Mouse (Mus musculus): ENCODE data around the gene Sgcd. TPM values are rescaled to one million over a fixed set of nuclear protein-coding genes. Genes with fewer than 3 reads are reported as not detected.
"Not testable (repeated sequence)": the region's sequence is repeated elsewhere in the genome, so short reads cannot be mapped to it uniquely, and the experiment has no call there.

Sgcd gene
- polyA plus RNA-seq, 1 experiment from 2014 or later, result 3.1 TPM

DNA sequence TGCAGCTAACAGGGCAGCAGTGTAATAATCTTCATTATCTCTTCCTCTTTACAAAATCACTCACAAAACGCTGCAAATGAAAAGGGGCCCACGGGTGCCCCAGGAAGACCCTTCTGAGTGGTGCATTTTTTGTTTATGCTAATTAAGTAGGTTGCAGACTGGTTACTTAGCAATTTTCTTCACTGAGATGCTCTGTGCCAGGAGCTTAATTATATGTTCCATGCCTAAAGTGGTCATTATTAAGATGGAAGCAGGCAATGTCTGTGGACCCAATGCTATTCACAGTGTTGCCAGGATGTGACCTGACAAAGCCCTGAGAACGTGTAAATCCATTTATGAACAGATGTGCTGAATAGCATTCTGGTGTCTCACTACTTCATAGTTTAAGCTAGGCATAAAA, 529.6 kb downstream of the Sgcd start:
- H3K4me1 ChIP-seq (ENCODE audit: control insufficient read depth, insufficient read depth, low read length), result no peaks in the 10 kb centered on the region
- no peak overlapping the region for H3K27ac ChIP-seq (ENCODE audit: low read depth, low read length)
- H3K36me3 ChIP-seq (ENCODE audit: control insufficient read depth, insufficient read depth, low read length), result no peaks in the 10 kb centered on the region
- ATAC-seq (ENCODE audit: low FRiP score, low TSS enrichment), result no peak
- no peak overlapping the region for H3K4me3 ChIP-seq (ENCODE audit: low read length)
- H3K9ac ChIP-seq (ENCODE audit: low read depth, low read length), result no peak overlapping the region
- no peaks in the 10 kb centered on the region for H3K27me3 ChIP-seq (ENCODE audit: control insufficient read depth, insufficient read depth, low read length)
- no peaks in the 10 kb centered on the region for H3K9me3 ChIP-seq (ENCODE audit: control insufficient read depth, low read length)
- 78% methylated on average over 3 of the region's 3 CpGs for WGBS
- no peak overlapping the region for H3K4me2 ChIP-seq (replicated peaks; ENCODE audit: low read depth, low read length)

DNA sequence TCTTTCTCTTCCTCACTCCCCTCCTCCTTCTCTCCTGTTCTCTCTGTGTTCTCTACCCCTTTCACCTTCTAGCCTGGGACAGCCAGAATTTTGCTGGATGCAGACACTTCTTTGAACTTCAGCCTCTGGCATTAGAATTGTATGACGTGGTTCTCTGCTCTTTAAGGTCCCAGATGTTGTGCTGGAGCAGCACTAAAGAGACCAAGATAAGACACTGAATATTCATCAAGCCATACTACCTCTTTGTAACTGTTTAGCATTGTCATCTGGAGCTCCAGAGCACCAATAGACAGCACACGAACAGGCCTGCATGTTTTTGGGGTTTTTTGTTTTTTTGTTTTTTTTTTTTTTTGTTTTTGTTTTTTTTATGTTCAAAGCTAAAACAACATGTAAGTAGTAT, 541.0 kb downstream of the Sgcd start:
- Histone ChIP-seq H3K4me3 (ENCODE audit: low read length) (no peak overlapping the region), H3K36me3 (ENCODE audit: control insufficient read depth, insufficient read depth, low read length) (no peaks in the 10 kb centered on the region), H3K4me1 (ENCODE audit: control insufficient read depth, insufficient read depth, low read length) (no peaks in the 10 kb centered on the region), H3K27ac (ENCODE audit: low read depth, low read length) (no peak overlapping the region), H3K4me2 (replicated peaks; ENCODE audit: low read depth, low read length) (no peak overlapping the region), H3K9me3 (ENCODE audit: control insufficient read depth, low read length) (no peaks in the 10 kb centered on the region), H3K9ac (ENCODE audit: low read depth, low read length) (no peak overlapping the region), H3K27me3 (ENCODE audit: control insufficient read depth, insufficient read depth, low read length) (no peaks in the 10 kb centered on the region)
- no peak for ATAC-seq (ENCODE audit: low FRiP score, low TSS enrichment)
- 55% methylated on average over 2 of the region's 2 CpGs for WGBS

DNA sequence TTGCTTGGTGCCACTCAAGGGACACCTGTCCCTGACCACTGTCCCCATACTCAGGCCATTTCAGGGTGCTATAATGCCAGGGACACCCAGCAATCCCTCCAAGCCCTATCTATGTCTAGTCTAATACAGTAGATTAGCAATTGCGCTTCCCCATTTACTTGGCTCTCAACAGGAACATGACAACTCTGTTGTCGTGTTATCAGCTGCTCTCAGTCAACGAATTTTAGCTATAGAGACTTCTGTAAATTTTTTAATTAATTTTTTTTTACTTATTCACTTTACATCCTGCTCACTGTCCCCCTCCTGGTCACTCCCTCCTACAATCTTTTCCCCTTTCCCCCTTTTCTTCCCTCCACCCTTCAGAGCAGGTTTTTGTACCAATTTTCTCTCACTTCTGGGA, 542.4 kb downstream of the Sgcd start:
- H3K27ac ChIP-seq (ENCODE audit: low read depth, low read length), result no peak overlapping the region
- no peaks in the 10 kb centered on the region for H3K4me1 ChIP-seq (ENCODE audit: control insufficient read depth, insufficient read depth, low read length)
- no peaks in the 10 kb centered on the region for H3K27me3 ChIP-seq (ENCODE audit: control insufficient read depth, insufficient read depth, low read length)
- no peaks in the 10 kb centered on the region for H3K36me3 ChIP-seq (ENCODE audit: control insufficient read depth, insufficient read depth, low read length)
- 90% methylated on average over 3 of the region's 3 CpGs for WGBS
- no peak for ATAC-seq (ENCODE audit: low FRiP score, low TSS enrichment)
- H3K4me3 ChIP-seq (ENCODE audit: low read length), result no peak overlapping the region
- no peak overlapping the region for H3K4me2 ChIP-seq (replicated peaks; ENCODE audit: low read depth, low read length)
- no peaks in the 10 kb centered on the region for H3K9me3 ChIP-seq (ENCODE audit: control insufficient read depth, low read length)
- no peak overlapping the region for H3K9ac ChIP-seq (ENCODE audit: low read depth, low read length)

DNA sequence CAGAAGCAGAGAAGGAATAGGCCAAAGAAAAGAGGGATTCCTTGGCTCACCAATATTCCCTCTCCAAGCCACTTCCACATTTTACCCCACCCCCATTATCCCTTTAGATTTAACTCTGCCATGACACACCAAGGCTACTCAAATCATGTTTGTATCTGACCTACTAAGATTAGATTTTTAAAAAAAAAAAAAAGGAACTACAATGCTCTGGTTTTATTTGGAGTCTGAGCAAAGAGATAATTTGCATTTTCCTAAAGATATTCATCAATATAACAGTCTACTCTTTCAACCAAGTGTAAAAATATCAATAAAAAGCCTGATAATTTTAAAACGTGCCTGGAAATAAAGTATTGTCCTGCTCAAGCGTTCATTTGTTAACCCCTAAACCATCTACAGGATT, 543.1 kb downstream of the Sgcd start:
- Histone ChIP-seq H3K36me3 (ENCODE audit: control insufficient read depth, insufficient read depth, low read length) (no peaks in the 10 kb centered on the region), H3K9ac (ENCODE audit: low read depth, low read length) (no peak overlapping the region), H3K4me3 (ENCODE audit: low read length) (no peak overlapping the region), H3K4me1 (ENCODE audit: control insufficient read depth, insufficient read depth, low read length) (no peaks in the 10 kb centered on the region), H3K9me3 (ENCODE audit: control insufficient read depth, low read length) (no peaks in the 10 kb centered on the region), H3K27me3 (ENCODE audit: control insufficient read depth, insufficient read depth, low read length) (no peaks in the 10 kb centered on the region), H3K4me2 (replicated peaks; ENCODE audit: low read depth, low read length) (no peak overlapping the region), H3K27ac (ENCODE audit: low read depth, low read length) (no peak overlapping the region)
- WGBS, result 80% methylated on average over 2 of the region's 2 CpGs
- no peak for ATAC-seq (ENCODE audit: low FRiP score, low TSS enrichment)

DNA sequence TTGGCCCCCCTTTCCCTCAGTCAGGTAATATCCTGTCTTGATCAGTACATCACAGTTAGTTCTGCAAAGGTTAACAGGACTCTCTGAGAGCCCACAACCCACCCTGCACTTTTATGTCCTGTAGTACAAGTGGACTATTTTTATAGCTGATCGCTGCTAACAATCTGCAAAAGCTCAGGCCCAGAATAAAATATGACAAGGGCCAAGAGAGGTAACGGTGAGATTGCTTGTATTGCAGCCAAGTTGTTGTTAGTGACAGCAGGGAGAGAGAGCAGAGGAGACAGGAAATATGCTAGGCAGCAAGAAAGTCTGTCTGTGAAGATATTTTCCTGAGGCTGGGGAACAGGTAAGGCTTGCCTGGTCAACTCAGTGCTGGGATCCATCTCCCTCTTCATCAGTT, 546.5 kb downstream of the Sgcd start:
- no peak for ATAC-seq (ENCODE audit: low FRiP score, low TSS enrichment)
- no peaks in the 10 kb centered on the region for H3K4me1 ChIP-seq (ENCODE audit: control insufficient read depth, insufficient read depth, low read length)
- no peak overlapping the region for H3K27ac ChIP-seq (ENCODE audit: low read depth, low read length)
- no peak overlapping the region for H3K4me3 ChIP-seq (ENCODE audit: low read length)
- WGBS, result 42% methylated on average over 2 of the region's 2 CpGs
- H3K9ac ChIP-seq (ENCODE audit: low read depth, low read length), result no peak overlapping the region
- no peaks in the 10 kb centered on the region for H3K36me3 ChIP-seq (ENCODE audit: control insufficient read depth, insufficient read depth, low read length)
- no peak overlapping the region for H3K4me2 ChIP-seq (replicated peaks; ENCODE audit: low read depth, low read length)
- no peaks in the 10 kb centered on the region for H3K27me3 ChIP-seq (ENCODE audit: control insufficient read depth, insufficient read depth, low read length)
- H3K9me3 ChIP-seq (ENCODE audit: control insufficient read depth, low read length), result no peaks in the 10 kb centered on the region

DNA sequence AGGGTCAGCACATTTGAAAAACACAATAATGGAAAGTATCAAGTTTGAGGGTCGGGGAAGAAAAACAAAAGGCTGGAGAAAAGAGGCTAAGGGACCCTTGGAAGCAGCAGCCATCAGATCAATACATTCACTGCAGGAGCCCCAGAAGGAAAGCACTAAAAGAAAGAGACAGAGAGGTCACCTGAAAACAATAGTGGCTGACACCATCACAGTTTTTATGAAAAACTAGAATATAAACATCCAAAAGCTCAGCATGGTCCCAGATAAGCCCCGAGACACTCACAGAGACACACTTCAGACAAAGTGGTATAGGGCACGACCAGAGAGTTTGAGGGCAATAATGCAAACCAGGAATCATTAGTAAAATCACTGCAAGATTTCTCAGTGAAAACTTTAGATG, 589.2 kb downstream of the Sgcd start:
- Histone ChIP-seq H3K27me3 (ENCODE audit: control insufficient read depth, insufficient read depth, low read length) (no peaks in the 10 kb centered on the region), H3K4me3 (ENCODE audit: low read length) (no peak overlapping the region), H3K9ac (ENCODE audit: low read depth, low read length) (no peak overlapping the region), H3K36me3 (ENCODE audit: control insufficient read depth, insufficient read depth, low read length) (no peaks in the 10 kb centered on the region), H3K4me1 (ENCODE audit: control insufficient read depth, insufficient read depth, low read length) (no peaks in the 10 kb centered on the region), H3K4me2 (replicated peaks; ENCODE audit: low read depth, low read length) (no peak overlapping the region), H3K9me3 (ENCODE audit: control insufficient read depth, low read length) (no peaks in the 10 kb centered on the region), H3K27ac (ENCODE audit: low read depth, low read length) (no peak overlapping the region)
- no peak for ATAC-seq (ENCODE audit: low FRiP score, low TSS enrichment)
- 39% methylated on average over 3 of the region's 3 CpGs for WGBS

DNA sequence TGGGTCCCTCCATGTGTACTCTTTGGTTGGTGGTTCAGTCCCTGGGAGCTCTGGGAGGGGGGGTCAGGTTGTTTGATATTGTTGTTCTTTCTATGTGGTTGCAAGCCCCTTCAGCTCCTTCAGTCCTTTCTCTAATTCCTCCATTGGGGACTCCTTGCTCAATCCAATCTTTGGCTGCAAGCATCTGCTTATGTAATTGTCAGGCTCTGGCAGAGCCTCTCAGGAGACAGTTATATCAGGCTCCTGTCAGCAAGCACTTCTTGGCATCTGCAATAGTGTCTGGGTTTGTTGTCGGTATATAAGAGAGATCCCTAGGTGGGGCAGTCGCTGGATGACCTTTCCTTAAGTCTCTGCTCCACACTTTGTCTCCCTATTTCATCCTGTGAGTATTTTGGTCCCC, 598.0 kb downstream of the Sgcd start:
- 72% methylated on average over 2 of the region's 2 CpGs for WGBS
- H3K27ac ChIP-seq (ENCODE audit: low read depth, low read length); H3K4me2 ChIP-seq (replicated peaks; ENCODE audit: low read depth, low read length); H3K27me3 ChIP-seq (ENCODE audit: control insufficient read depth, insufficient read depth, low read length); H3K9me3 ChIP-seq (ENCODE audit: control insufficient read depth, low read length); H3K9ac ChIP-seq (ENCODE audit: low read depth, low read length); ATAC-seq (ENCODE audit: low FRiP score, low TSS enrichment); H3K36me3 ChIP-seq (ENCODE audit: control insufficient read depth, insufficient read depth, low read length); H3K4me3 ChIP-seq (ENCODE audit: low read length); H3K4me1 ChIP-seq (ENCODE audit: control insufficient read depth, insufficient read depth, low read length): not testable (repeated sequence)

DNA sequence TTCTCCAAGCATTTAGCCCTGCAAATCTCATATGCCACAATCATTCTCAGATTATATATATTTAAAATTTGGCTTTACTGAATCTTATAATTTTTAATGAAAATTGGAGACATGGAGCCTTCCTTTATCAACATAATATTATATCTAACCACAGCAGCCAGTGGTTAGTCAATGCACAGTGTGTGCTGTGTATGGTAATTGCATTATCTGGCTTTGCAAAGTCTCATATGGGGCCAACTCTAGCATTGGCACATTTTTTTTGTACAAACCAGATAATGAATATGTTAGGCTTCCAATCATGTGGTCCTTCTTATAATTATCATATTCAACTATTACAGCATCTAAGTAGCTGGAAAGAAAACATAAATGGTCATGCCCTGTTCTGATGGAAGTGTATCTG, 599.4 kb downstream of the Sgcd start:
- no peaks in the 10 kb centered on the region for H3K9me3 ChIP-seq (ENCODE audit: control insufficient read depth, low read length)
- H3K4me1 ChIP-seq (ENCODE audit: control insufficient read depth, insufficient read depth, low read length), result no peaks in the 10 kb centered on the region
- no peaks in the 10 kb centered on the region for H3K27me3 ChIP-seq (ENCODE audit: control insufficient read depth, insufficient read depth, low read length)
- no peak overlapping the region for H3K4me2 ChIP-seq (replicated peaks; ENCODE audit: low read depth, low read length)
- no peaks in the 10 kb centered on the region for H3K36me3 ChIP-seq (ENCODE audit: control insufficient read depth, insufficient read depth, low read length)
- H3K9ac ChIP-seq (ENCODE audit: low read depth, low read length), result no peak overlapping the region
- H3K4me3 ChIP-seq (ENCODE audit: low read length), result no peak overlapping the region
- no peak overlapping the region for H3K27ac ChIP-seq (ENCODE audit: low read depth, low read length)
- ATAC-seq (ENCODE audit: low FRiP score, low TSS enrichment), result no peak

DNA sequence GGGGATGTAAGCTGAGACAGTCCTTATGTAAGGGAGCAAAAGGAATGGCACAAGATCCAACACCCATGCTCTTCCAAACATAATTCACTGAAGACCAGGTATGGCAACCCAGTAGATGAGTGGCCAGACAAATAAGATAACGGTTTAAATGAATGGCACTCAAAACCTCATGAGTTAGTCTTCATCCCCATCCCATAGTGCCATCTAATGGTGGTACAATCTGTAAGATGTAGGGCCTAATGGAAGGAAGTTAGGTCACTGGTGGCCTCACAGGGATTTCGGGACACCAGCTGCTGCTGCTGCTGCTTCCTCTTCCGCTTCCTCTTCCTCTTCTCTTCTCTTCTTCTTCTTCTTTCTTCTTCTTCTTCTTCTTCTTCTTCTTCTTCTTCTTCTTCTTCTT, 601.0 kb downstream of the Sgcd start:
- H3K4me1 ChIP-seq (ENCODE audit: control insufficient read depth, insufficient read depth, low read length), result no peaks in the 10 kb centered on the region

DNA sequence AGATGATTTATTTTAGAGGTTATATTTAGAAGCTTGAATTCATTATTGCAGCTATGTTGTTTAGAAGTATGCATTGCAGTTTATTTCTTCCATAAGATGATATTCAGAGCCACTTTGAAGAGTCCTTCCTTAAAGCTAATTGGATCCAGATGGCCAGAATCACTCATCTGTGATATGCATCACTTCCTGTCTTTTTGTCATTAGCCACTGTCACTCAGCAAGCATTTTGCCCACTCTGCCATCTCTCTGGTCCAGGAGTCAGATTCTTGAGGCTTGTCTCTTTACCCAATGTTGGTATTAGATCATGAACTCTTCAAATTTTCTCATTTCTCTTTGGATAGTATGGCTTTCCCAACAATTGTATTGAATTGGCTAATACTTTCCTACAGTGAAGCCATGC, 602.6 kb downstream of the Sgcd start:
- no peak overlapping the region for H3K9ac ChIP-seq (ENCODE audit: low read depth, low read length)
- no peak overlapping the region for H3K4me3 ChIP-seq (ENCODE audit: low read length)
- no peak for ATAC-seq (ENCODE audit: low FRiP score, low TSS enrichment)
- no peaks in the 10 kb centered on the region for H3K36me3 ChIP-seq (ENCODE audit: control insufficient read depth, insufficient read depth, low read length)
- H3K4me2 ChIP-seq (replicated peaks; ENCODE audit: low read depth, low read length), result no peak overlapping the region
- no peak overlapping the region for H3K27ac ChIP-seq (ENCODE audit: low read depth, low read length)
- no peaks in the 10 kb centered on the region for H3K9me3 ChIP-seq (ENCODE audit: control insufficient read depth, low read length)
- H3K4me1 ChIP-seq (ENCODE audit: control insufficient read depth, insufficient read depth, low read length), result no peaks in the 10 kb centered on the region
- H3K27me3 ChIP-seq (ENCODE audit: control insufficient read depth, insufficient read depth, low read length), result no peaks in the 10 kb centered on the region

More for the DNA sequence above, 601.0 kb downstream of the Sgcd start:
- Histone ChIP-seq H3K9me3 (ENCODE audit: control insufficient read depth, low read length) (no peaks in the 10 kb centered on the region), H3K9ac (ENCODE audit: low read depth, low read length) (no peak overlapping the region), H3K27ac (ENCODE audit: low read depth, low read length) (no peak overlapping the region), H3K27me3 (ENCODE audit: control insufficient read depth, insufficient read depth, low read length) (no peaks in the 10 kb centered on the region), H3K36me3 (ENCODE audit: control insufficient read depth, insufficient read depth, low read length) (no peaks in the 10 kb centered on the region), H3K4me3 (ENCODE audit: low read length) (no peak overlapping the region), H3K4me2 (replicated peaks; ENCODE audit: low read depth, low read length) (no peak overlapping the region)
- WGBS, result 66% methylated on average over 3 of the region's 3 CpGs
- ATAC-seq (ENCODE audit: low FRiP score, low TSS enrichment), result no peak

All from kidney, embryonic 14.5 days (tissue).